Mouse (Mus musculus): Measurements from ENCODE around the gene Cox17. TPM values are rescaled to one million over a fixed set of nuclear protein-coding genes. Genes with fewer than 3 reads are reported as not detected.

The Cox17 gene
- polyA plus RNA-seq (2012) = 81.9 and 143 TPM in 2 replicates

GRCm38 (mm10) chr16:38346529-38347325, at the start of gene Cox17, which contains the start of gene Gm21987:
Gene Cox17 (plus strand): TSS chr16:38346991.
Gene Gm21987 (plus strand): TSS chr16:38347040.

GRCm38 (mm10) chr16:38341396-38342324, 5.1 kb upstream of the Cox17 start, which contains the start of gene Maats1:
Gene Maats1 (minus strand): TSS chr16:38342143.

GRCm38 (mm10) chr16:38361933-38362332, 15.1 kb downstream of the Cox17 start, which contains the start of gene Popdc2:
Gene Popdc2 (plus strand): TSS chr16:38362209.

Other genes starting within 250 kb of the Cox17 start
- gene Nr1i2, start 52.2 kb upstream of the Cox17 start, polyA plus RNA-seq (2012) = not detected in 2 replicates
- 0.09 TPM in 1 of 2 replicates, not detected in the other for gene Maats1, start 4.8 kb upstream of the Cox17 start, polyA plus RNA-seq (2012)
- 505 and 528 TPM in 2 replicates for gene Gm21987, start within 50 bp of the Cox17 start, polyA plus RNA-seq (2012)
- 0.60 and 1.5 TPM in 2 replicates for gene Popdc2, start 15.2 kb downstream of the Cox17 start, polyA plus RNA-seq (2012)
- gene Pla1a, start 86.2 kb downstream of the Cox17 start, polyA plus RNA-seq (2012) = not detected in 2 replicates
- gene Adprh, start 105.7 kb downstream of the Cox17 start, polyA plus RNA-seq (2012) = 168 and 179 TPM in 2 replicates
- 0.09 and 0.50 TPM in 2 replicates for gene Cd80, start 108.6 kb downstream of the Cox17 start, polyA plus RNA-seq (2012)
- 19.6 and 24.6 TPM in 2 replicates for gene Timmdc1, start 175.7 kb downstream of the Cox17 start, polyA plus RNA-seq (2012)
- 8.7 and 9.7 TPM in 2 replicates for gene Poglut1, start 203.3 kb downstream of the Cox17 start, polyA plus RNA-seq (2012)
- gene Tmem39a, start 211.7 kb downstream of the Cox17 start, polyA plus RNA-seq (2012) = 29.0 and 33.1 TPM in 2 replicates